Mouse (Mus musculus) embryonic facial prominence, embryonic 12.5 days (tissue): ENCODE results near the gene Slfn4. TPM values are rescaled to one million over a fixed set of nuclear protein-coding genes. Genes with fewer than 3 reads are reported as not detected.
"Not testable (repeated sequence)": the region's sequence is repeated elsewhere in the genome, so short reads cannot be mapped to it uniquely, and the experiment has no call there.

Experiments used
- ATAC-seq: fragments of 200-750 bp; cut with Nextera tagmentation; 2 replicates; pipeline ENCODE4 v1.8.0; 2017; ENCODE audit not compliant: insufficient number of reproducible peaks, insufficient read depth, low FRiP score, low TSS enrichment
- H3K27ac ChIP-seq: fragments of 300-500 bp; sonication (generic); 2 replicates; pipeline ENCODE4 v1.5.1; 2016; ENCODE audit warnings: mild to moderate bottlenecking
- H3K27me3 ChIP-seq: fragments of 300-500 bp; sonication (generic); 2 replicates; pipeline ENCODE4 v1.6.1; 2016; ENCODE audit warnings: mild to moderate bottlenecking, moderate library complexity
- H3K36me3 ChIP-seq: fragments of 300-500 bp; sonication (generic); 2 replicates; pipeline ENCODE4 v1.6.1; 2016; ENCODE audit warnings: mild to moderate bottlenecking
- H3K4me1 ChIP-seq: fragments of 300-500 bp; sonication (generic); 2 replicates; pipeline ENCODE4 v1.6.1; 2016
- H3K4me2 ChIP-seq: fragments of 300-500 bp; sonication (generic); replicated peaks from 2 replicates; pipeline ENCODE4 v1.6.1; 2016; ENCODE audit warnings: mild to moderate bottlenecking, moderate library complexity
- H3K4me3 ChIP-seq: fragments of 300-500 bp; sonication (generic); 2 replicates; pipeline ENCODE4 v1.5.1; 2016; ENCODE audit warnings: mild to moderate bottlenecking
- H3K9ac ChIP-seq: fragments of 300-500 bp; sonication (generic); 2 replicates; pipeline ENCODE4 v1.6.1; 2016; ENCODE audit warnings: mild to moderate bottlenecking, moderate library complexity
- H3K9me3 ChIP-seq: fragments of 300-500 bp; sonication (generic); 2 replicates; pipeline ENCODE4 v1.6.1; 2016; ENCODE audit warnings: mild to moderate bottlenecking, moderate library complexity
- WGBS: fragments of 180-500 bp; shearing (Covaris S2); methylation state at CpG from one replicate; pipeline ENCODE4 v1.1.7; 2016; 5-methylcytosine and 5-hydroxymethylcytosine counted together
- polyA plus RNA-seq: library from polyadenylated mRNA; unstranded; fragments of >200 nt; fragmentation: Nextera tagmentation; extraction: Ambion mirVana; gene quantifications from 2 replicates; pipeline ENCODE4 v1.2.1, GENCODE M21; 2016

Slfn4 gene
- polyA plus RNA-seq, result not detected in 2 replicates

DNA sequence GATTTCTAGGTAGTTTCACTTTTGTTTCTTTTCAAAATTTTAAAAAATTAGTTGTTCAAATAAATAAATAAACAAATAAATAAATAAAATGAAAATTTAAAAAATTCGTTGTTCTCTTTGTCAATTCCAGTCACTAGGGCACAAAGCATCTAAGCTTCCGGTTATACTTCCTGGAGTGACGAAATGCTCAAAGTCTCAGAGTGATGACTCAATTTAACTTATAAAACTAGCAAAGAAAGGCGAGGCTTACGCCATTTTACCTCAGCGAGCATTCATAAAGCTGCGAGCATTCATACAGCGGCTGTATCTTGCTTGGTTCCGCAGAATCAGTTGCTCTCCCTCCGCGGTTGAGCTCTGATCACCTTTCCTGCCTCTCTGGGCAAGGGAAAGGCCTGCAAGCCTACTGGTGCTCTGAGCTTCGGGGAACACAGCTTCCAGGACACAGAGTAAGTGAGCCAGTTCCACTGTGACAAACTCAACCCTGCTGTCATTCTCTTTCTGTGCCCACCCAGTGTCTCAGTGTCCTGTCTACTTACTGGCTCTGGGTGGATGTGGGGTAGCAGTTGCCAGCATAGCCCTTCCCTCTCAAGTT is at the start of gene Slfn4:
Gene Slfn4, plus strand, starts transcription at position 239 of the 592 bp plus-strand sequence.
- Histone ChIP-seq H3K4me2 (no peak within 1 kb of the TSS), H3K9me3 (no peaks in the 10 kb centered on the region), H3K36me3 (no peaks in the 10 kb centered on the region), H3K27me3 (no peaks in the 10 kb centered on the region), H3K27ac (no peak within 1 kb of the TSS), H3K9ac (no peak within 1 kb of the TSS), H3K4me3 (no peak within 1 kb of the TSS), H3K4me1 (no peaks in the 10 kb centered on the region)
- WGBS, result 87% methylated on average over 12 of the region's 12 CpGs
- no peak for ATAC-seq

DNA sequence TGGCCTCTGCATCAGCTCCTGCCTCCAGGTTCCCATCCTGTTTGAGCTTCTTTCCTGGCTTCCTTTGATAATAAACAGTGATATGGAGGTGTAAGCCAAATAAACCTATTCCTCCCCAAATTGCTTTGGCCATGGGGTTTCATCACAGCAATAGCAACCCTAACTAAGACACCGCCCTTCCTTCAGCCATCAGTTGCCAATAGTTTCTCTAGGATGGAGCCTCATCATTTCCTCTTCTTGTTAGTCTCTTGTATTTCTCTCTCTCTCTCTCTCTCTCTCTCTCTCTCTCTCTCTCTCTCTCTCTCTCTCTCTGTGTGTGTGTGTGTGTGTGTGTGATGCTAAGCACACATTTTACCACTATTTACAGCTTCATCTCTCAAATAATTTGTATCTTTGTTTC is 49.4 kb upstream of the Slfn4 start:
- 80% methylated on average over 1 of the region's 1 CpGs for WGBS
- H3K27ac ChIP-seq, ATAC-seq, H3K36me3 ChIP-seq, H3K27me3 ChIP-seq, H3K9me3 ChIP-seq, H3K4me1 ChIP-seq, H3K4me3 ChIP-seq, H3K4me2 ChIP-seq, H3K9ac ChIP-seq: not testable (repeated sequence)

DNA sequence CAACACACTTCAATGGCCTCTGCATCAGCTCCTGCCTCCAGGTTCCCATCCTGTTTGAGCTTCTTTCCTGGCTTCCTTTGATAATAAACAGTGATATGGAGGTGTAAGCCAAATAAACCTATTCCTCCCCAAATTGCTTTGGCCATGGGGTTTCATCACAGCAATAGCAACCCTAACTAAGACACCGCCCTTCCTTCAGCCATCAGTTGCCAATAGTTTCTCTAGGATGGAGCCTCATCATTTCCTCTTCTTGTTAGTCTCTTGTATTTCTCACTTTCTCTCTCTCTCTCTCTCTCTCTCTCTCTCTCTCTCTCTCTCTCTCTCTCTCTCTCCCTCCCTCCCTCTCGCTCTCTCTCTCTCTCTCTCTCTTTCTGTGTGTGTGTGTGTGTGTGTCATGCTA is 37.7 kb upstream of the Slfn4 start:
- H3K27me3 ChIP-seq, H3K36me3 ChIP-seq, H3K4me3 ChIP-seq, H3K9me3 ChIP-seq, H3K4me2 ChIP-seq, H3K9ac ChIP-seq, ATAC-seq, H3K27ac ChIP-seq, H3K4me1 ChIP-seq: not testable (repeated sequence)
- WGBS, result 100% methylated on average over 1 of the region's 2 CpGs

DNA sequence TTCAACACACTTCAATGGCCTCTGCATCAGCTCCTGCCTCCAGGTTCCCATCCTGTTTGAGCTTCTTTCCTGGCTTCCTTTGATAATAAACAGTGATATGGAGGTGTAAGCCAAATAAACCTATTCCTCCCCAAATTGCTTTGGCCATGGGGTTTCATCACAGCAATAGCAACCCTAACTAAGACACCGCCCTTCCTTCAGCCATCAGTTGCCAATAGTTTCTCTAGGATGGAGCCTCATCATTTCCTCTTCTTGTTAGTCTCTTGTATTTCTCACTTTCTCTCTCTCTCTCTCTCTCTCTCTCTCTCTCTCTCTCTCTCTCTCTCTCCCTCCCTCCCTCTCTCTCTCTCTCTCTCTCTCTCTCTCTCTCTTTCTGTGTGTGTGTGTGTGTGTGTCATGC is 26.0 kb upstream of the Slfn4 start:
- H3K27me3 ChIP-seq, H3K4me2 ChIP-seq, H3K9me3 ChIP-seq, H3K4me1 ChIP-seq, H3K36me3 ChIP-seq, H3K9ac ChIP-seq, ATAC-seq, H3K27ac ChIP-seq, H3K4me3 ChIP-seq: not testable (repeated sequence)
- no CpG with 5 or more reads among the region's 1 CpGs for WGBS

DNA sequence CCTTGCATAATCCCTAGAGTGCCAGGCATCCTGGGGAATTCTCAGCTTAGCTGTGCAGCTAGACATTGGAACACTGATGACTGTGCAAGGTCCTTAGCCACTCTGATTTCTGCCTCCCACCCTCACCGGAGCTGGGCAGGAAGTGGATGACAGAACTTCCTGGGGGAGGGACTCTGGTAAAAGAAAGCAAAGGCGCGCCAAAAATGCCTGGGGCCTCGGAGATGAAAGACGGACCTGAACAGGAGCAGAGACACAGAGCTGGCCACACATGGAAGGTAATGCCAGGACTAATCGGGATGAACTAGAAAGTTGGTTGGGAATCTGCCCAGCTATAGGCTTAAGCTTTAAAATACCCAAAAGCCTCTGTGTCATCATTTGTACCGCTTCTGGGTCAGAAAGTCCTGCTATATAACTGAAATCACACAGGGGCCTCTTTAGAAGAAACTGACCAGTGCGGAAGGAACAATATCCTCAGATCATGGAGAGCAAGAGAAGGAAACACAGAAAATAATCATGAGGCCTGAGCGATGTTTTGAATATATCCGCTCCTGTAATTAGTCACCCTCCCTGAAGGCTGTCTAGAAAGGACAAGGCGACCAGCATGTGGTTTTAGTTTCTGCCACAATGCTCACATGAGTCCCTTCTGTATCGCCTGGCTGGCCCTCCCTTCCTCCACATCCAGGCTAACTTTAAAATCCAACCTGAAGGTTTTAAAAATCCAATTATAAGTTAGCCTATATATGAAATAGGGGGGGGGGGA is 16.3 kb downstream of the Slfn4 start, which contains the start of gene Slfn3:
Gene Slfn3, plus strand, starts transcription at position 197 of the 760 bp plus-strand sequence.
- 54% methylated on average over 12 of the region's 12 CpGs for WGBS
- 0 out of 2 replicates have a peak within 1 kb of the TSS, but pooled peaks have one; percentile 5 for H3K4me3 ChIP-seq

DNA sequence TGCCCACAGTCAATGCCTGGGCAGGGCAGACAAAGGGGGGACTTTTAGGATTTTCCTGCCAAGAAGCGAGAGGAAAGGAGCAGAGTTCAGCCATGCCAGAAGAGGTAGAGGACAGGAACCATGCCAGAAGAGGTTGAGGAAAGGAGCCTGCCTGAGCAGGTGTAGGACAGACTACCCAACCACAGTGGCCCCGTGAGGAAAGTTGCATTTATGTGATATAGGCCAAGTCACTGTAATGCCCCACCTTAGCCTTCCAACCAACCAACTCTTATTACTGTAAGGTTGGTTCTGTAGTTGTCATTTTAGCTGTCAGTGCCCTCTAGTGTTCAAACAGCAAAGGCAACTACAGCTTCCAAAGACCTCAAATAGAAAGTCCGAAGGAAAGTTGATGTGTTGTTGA is 17.0 kb downstream of the Slfn4 start:
- Histone ChIP-seq H3K27ac (no peak overlapping the region), H3K4me3 (no peak overlapping the region), H3K4me2 (peak overlapping the region; percentile 19), H3K36me3 (no peaks in the 10 kb centered on the region), H3K27me3 (no peaks in the 10 kb centered on the region), H3K9ac (no peak overlapping the region), H3K4me1 (no peaks in the 10 kb centered on the region), H3K9me3 (no peaks in the 10 kb centered on the region)
- no peak for ATAC-seq
- 66% methylated on average over 3 of the region's 3 CpGs for whole genome bisulfite sequencing

More for the DNA sequence above, 16.3 kb downstream of the Slfn4 start, which contains the start of gene Slfn3:
- Histone ChIP-seq H3K9ac (no peak within 1 kb of the TSS), H3K27me3 (no peaks in the 10 kb centered on the region), H3K9me3 (no peaks in the 10 kb centered on the region), H3K4me1 (no peaks in the 10 kb centered on the region), H3K27ac (no peak within 1 kb of the TSS), H3K36me3 (no peaks in the 10 kb centered on the region), H3K4me2 (peak within 1 kb of the TSS; percentile 19)
- no peak for ATAC-seq

DNA sequence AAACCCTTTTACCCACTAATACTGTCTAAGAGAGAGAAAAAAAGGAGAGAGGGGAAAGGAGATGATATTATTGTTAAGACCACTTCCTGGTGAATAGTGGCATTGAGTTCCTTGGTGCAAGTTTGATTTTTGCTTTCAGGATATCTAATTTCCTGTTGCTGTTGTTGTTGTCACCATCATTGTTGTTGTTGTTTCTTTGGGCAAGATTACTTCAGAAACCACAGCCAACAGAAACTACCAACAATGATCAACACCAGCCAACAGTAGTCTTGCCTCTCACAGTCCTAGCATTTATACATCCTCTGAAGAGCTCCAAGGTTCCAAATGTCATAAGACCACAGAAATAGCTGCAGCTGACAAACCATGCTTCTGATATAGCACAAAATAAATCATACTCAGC is 30.0 kb downstream of the Slfn4 start:
- no peak overlapping the region for H3K4me2 ChIP-seq
- no peak overlapping the region for H3K27ac ChIP-seq
- H3K9me3 ChIP-seq, result no peaks in the 10 kb centered on the region
- H3K9ac ChIP-seq, result no peak overlapping the region
- H3K36me3 ChIP-seq, result no peaks in the 10 kb centered on the region
- ATAC-seq, result no peak
- no peaks in the 10 kb centered on the region for H3K4me1 ChIP-seq
- H3K4me3 ChIP-seq, result no peak overlapping the region
- H3K27me3 ChIP-seq, result no peaks in the 10 kb centered on the region

DNA sequence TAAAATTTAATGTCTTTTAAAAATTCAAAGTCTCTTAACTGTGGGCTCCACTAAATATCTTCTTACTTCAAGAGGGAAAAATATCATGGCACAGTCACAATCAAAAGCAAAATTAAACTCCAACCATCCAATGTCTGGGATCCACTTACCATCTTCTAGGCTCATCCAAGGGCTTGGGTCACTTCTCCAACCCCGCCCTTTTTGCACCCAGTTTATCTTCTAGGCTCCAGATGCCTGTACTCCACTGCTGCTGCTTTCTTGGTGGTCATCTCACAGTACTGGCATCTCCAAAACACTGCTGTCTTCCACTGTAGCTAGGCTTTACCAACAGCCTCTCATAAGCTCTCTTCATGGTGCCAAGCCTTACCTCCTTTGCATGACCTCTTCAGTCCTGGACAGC is 41.1 kb downstream of the Slfn4 start:
- H3K9me3 ChIP-seq, result no peaks in the 10 kb centered on the region
- no peak for ATAC-seq
- H3K36me3 ChIP-seq, result no peaks in the 10 kb centered on the region
- WGBS, result 61% methylated on average over 1 of the region's 1 CpGs
- H3K9ac ChIP-seq, result no peak overlapping the region
- no peak overlapping the region for H3K4me2 ChIP-seq
- H3K4me3 ChIP-seq, result no peak overlapping the region
- no peak overlapping the region for H3K27ac ChIP-seq
- no peaks in the 10 kb centered on the region for H3K27me3 ChIP-seq
- H3K4me1 ChIP-seq, result no peaks in the 10 kb centered on the region

DNA sequence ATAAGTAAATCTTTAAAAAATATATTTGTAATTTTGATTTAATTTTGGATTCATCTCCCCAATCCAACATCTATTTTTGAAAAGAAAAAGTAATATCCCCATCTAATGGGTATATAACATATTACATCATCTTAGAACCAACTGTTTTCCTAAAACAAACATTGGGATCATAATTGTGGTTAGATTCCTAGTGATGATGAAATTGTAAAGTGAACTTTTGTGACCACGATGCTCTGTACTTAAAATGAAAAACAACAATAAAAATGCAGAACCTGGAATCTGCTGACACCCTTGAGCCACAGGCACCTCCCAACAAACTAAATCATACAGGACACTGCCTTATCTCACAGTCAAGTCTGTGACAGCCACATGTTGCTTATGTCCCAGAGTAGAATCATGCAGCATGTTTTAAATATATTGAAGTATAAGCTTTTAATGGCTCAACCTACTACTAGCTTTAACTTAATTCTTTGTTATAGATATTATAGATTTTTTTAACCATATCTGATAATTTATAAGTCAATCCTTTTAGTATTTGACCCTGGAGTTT is 46.4 kb downstream of the Slfn4 start:
- no peak overlapping the region for H3K4me3 ChIP-seq
- H3K27me3 ChIP-seq, result no peaks in the 10 kb centered on the region
- no peaks in the 10 kb centered on the region for H3K4me1 ChIP-seq
- H3K9me3 ChIP-seq, result no peaks in the 10 kb centered on the region
- WGBS, result 86% methylated on average over 1 of the region's 1 CpGs
- ATAC-seq, result no peak
- H3K4me2 ChIP-seq, result no peak overlapping the region
- H3K9ac ChIP-seq, result no peak overlapping the region
- no peak overlapping the region for H3K27ac ChIP-seq
- H3K36me3 ChIP-seq, result no peaks in the 10 kb centered on the region

DNA sequence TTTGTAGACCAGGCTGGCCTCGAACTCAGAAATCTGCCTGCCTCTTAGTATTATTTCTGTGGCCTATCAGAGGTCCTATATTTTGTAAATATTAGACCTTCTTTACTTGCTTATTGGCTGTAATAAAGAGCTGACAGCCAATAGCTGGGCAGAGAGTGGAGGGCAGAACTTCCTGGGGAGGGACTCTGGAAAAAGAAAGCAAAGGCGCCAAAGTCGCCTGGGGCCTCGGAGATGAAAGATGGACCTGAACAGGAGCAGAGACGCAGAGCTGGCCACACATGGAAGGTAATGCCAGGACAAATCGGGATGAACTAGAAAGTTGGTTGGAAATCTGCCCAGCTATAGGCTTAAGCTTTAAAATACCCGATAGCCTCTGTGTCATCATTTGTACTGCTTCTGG is 48.4 kb downstream of the Slfn4 start:
- Histone ChIP-seq H3K9ac (no peak overlapping the region), H3K4me2 (no peak overlapping the region), H3K27me3 (no peaks in the 10 kb centered on the region), H3K4me1 (no peaks in the 10 kb centered on the region), H3K36me3 (no peaks in the 10 kb centered on the region), H3K4me3 (no peak overlapping the region), H3K27ac (no peak overlapping the region), H3K9me3 (no peaks in the 10 kb centered on the region)
- 81% methylated on average over 7 of the region's 7 CpGs for WGBS
- no peak for ATAC-seq

DNA sequence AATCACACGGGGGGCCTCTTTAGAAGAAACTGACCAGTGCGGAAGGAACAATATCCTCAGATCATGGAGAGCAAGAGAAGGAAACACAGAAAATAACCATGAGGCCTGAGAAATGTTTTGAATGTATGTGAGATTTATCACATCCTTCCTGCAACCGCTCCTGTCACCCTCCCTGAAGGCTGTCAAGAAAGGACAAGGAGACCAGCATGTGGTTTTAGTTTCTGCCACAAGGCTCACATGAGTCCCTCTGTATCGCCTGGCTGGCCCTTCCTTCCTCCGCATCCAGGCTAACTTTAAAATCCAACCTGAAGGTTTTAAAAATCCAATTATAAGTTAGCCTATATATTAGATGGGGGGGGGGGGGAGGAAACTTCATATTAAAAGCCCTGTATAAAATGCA is 48.8 kb downstream of the Slfn4 start:
- H3K27me3 ChIP-seq, H3K4me2 ChIP-seq, H3K36me3 ChIP-seq, H3K27ac ChIP-seq, H3K4me1 ChIP-seq, H3K4me3 ChIP-seq, ATAC-seq, H3K9ac ChIP-seq, H3K9me3 ChIP-seq: not testable (repeated sequence)
- WGBS, result 70% methylated on average over 5 of the region's 5 CpGs

DNA sequence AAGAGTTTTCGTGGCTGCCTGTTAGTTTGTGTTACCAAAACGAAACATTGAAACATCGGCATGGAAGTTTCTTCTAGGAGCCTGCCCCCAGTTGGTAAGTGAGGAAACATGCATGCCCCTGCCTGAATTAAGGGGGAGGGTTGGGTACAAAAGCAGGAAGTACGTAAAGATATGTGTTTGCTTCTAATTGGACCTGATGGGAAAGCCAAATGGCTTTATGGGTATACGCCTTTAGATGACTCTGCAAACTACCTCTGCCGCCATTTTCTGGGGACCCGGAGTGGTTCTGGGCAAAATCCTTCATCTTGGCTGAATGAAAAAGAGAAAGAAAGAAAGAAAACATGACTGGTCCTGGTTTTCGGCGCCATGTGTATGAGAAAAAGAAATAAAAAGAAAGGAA is 49.2 kb downstream of the Slfn4 start:
- 88% methylated on average over 9 of the region's 9 CpGs for WGBS
- Histone ChIP-seq H3K4me2 (no peak overlapping the region), H3K9ac (no peak overlapping the region), H3K27me3 (no peaks in the 10 kb centered on the region), H3K9me3 (no peaks in the 10 kb centered on the region), H3K4me3 (no peak overlapping the region), H3K36me3 (no peaks in the 10 kb centered on the region), H3K27ac (no peak overlapping the region), H3K4me1 (no peaks in the 10 kb centered on the region)
- ATAC-seq, result no peak
